ENCODE assay signal across 8 mouse cellular contexts in genomic region chr2:54084737-54085429, GRCm38 (mm10). TPM values are rescaled to one million over a fixed set of nuclear protein-coding genes. Genes with fewer than 3 reads are reported as not detected.
DNase-seq lines count a peak whose midpoint lies in the region; ATAC-seq lines count a peak whose summit lies in the region.

No protein-coding gene starts in this region.

- H3K9me3 ChIP-seq in heart, embryonic 15.5 days (replicated peaks), result no peaks in the 10 kb centered on the region
- H3K9me3 ChIP-seq in liver, embryonic 13.5 days (replicated peaks), result no peaks in the 10 kb centered on the region
- no peaks in the 10 kb centered on the region for H3K9me3 ChIP-seq in stomach, embryonic 16.5 days (replicated peaks; ENCODE audit: control insufficient read depth, low read length)

- ATAC-seq in heart, embryonic 15.5 days (replicated peaks; ENCODE audit: insufficient number of reproducible peaks, insufficient read depth, low FRiP score, low read depth), result peak; percentile 61
- peak; percentile 39; the same call in 1 of the 2 replicates for ATAC-seq in liver, embryonic 13.5 days (ENCODE audit: low read depth)
- peak; percentile 59 for ATAC-seq in stomach, embryonic 16.5 days (ENCODE audit: insufficient read depth, low FRiP score)

- H3K4me1 ChIP-seq in heart, embryonic 15.5 days (replicated peaks), result peaks cover 17% of the 10 kb centered on the region
- H3K4me1 ChIP-seq in liver, embryonic 13.5 days (replicated peaks), result peaks cover 5% of the 10 kb centered on the region
- H3K4me1 ChIP-seq in stomach, embryonic 16.5 days (ENCODE audit: control insufficient read depth, insufficient read depth, low read length), result peaks cover 15% of the 10 kb centered on the region

- H3K9ac ChIP-seq in heart, embryonic 15.5 days, result peak overlapping the region; percentile 47
- H3K9ac ChIP-seq in liver, embryonic 13.5 days, result no peak overlapping the region
- peak overlapping the region; percentile 68 for H3K9ac ChIP-seq in stomach, embryonic 16.5 days (ENCODE audit: low read length)

- peak overlapping the region; percentile 94 for H3K4me2 ChIP-seq in heart, embryonic 15.5 days
- peak overlapping the region; percentile 60 for H3K4me2 ChIP-seq in liver, embryonic 13.5 days
- peak overlapping the region; percentile 88 for H3K4me2 ChIP-seq in stomach, embryonic 16.5 days (ENCODE audit: low read depth, low read length)

- DNase-seq in gastrocnemius, postnatal 14 days, result peak; percentile 8
- DNase-seq in gastrocnemius, postnatal 25 days, result no peak
- peak; percentile 10 for DNase-seq in right cerebral cortex, postnatal 14 days
- DNase-seq in right cerebral cortex, postnatal 36 days (ENCODE audit: low spot score in 2 of 2), result no peak
- no peak for DNase-seq in liver, embryonic 13.5 days
- no peak for DNase-seq in c-Kit-positive CD71-positive TER-119-positive erythroid progenitor cells, embryonic 14.5 days (ENCODE audit: low spot score)

- H3K27me3 ChIP-seq in heart, embryonic 15.5 days, result peaks cover 39% of the 10 kb centered on the region
- H3K27me3 ChIP-seq in liver, embryonic 13.5 days, result peaks cover 32% of the 10 kb centered on the region
- H3K27me3 ChIP-seq in stomach, embryonic 16.5 days (ENCODE audit: control insufficient read depth, insufficient read depth, low read length), result peaks cover 3% of the 10 kb centered on the region

- no peak overlapping the region for H3K27ac ChIP-seq in heart, embryonic 15.5 days
- H3K27ac ChIP-seq in liver, embryonic 13.5 days, result no peak overlapping the region
- H3K27ac ChIP-seq in stomach, embryonic 16.5 days (ENCODE audit: low read length), result no peak overlapping the region; the same call in 1 of the 2 replicates

- peak overlapping the region; percentile 54 for H3K4me3 ChIP-seq in heart, embryonic 15.5 days
- H3K4me3 ChIP-seq in liver, embryonic 13.5 days (replicated peaks), result peak overlapping the region; percentile 40
- peak overlapping the region; percentile 52 for H3K4me3 ChIP-seq in stomach, embryonic 16.5 days (replicated peaks; ENCODE audit: low read length)

- 2% methylated on average over 51 of the region's 51 CpGs for WGBS in heart, embryonic 15.5 days
- WGBS in liver, embryonic 13.5 days (ENCODE audit: insufficient replicate concordance), result 3% methylated on average over 51 of the region's 51 CpGs
- 2% methylated on average over 51 of the region's 51 CpGs for WGBS in stomach, embryonic 16.5 days

- intact Hi-C loops in gastrocnemius, postnatal 14 days (cut with DNase I; ENCODE audit: low total_unique reads), result loop anchor here (5.0 kb wide), 1 partner anchor 753 kb away; no protein-coding TSS in a partner anchor

- H3K36me3 ChIP-seq in heart, embryonic 15.5 days, result no peaks in the 10 kb centered on the region
- H3K36me3 ChIP-seq in liver, embryonic 13.5 days, result no peaks in the 10 kb centered on the region
- no peaks in the 10 kb centered on the region for H3K36me3 ChIP-seq in stomach, embryonic 16.5 days (ENCODE audit: control insufficient read depth, insufficient read depth, low read length)

RNA-seq across cellular contexts. Expression of gene Rprm, which starts 0.5 kb away (rescaled TPM):
- total RNA-seq in gastrocnemius, postnatal 14 days (2021), result 1 to 10 TPM in 1 of 2 experiments, under 1 TPM in 1; 0.35 to 1.1 TPM
- under 1 TPM; 0.24 to 0.79 TPM for total RNA-seq in gastrocnemius, postnatal 25 days (2021)
- polyA plus RNA-seq in heart, embryonic 15.5 days (2015; fragmentation: Nextera tagmentation; extraction: Ambion mirVana), result 1.2 and 1.9 TPM in 2 replicates
- polyA plus RNA-seq in liver, embryonic 13.5 days (2015; fragmentation: Nextera tagmentation; extraction: Ambion mirVana), result 0.24 and 0.56 TPM in 2 replicates
- 12.2 and 13.3 TPM in 2 replicates for polyA plus RNA-seq in stomach, embryonic 16.5 days (2015; fragmentation: Nextera tagmentation; extraction: Ambion mirVana)

Comparison
In these comparisons a context has a peak if more than half of its experiments do, and no peak if none do; other contexts are left out.
1. DNase-seq: peak in gastrocnemius, postnatal 14 days (single experiment) and right cerebral cortex, postnatal 14 days (single experiment); none in gastrocnemius, postnatal 25 days (single experiment), right cerebral cortex, postnatal 36 days (0 of 2), liver, embryonic 13.5 days (single experiment) and c-Kit-positive CD71-positive TER-119-positive erythroid progenitor cells, embryonic 14.5 days (single experiment).
2. Peak in every context shown above with its lines, with median percentiles within 50 percentile points of each other: ATAC-seq, H3K4me2 ChIP-seq and H3K4me3 ChIP-seq.